Mouse (Mus musculus) activated CD4-positive, CD25-positive, alpha-beta regulatory T cell, adult 4 months (primary cell): ENCODE results near the gene Cox20. TPM values are rescaled to one million over a fixed set of nuclear protein-coding genes. Genes with fewer than 3 reads are reported as not detected.

ENCODE experiments used
- ATAC-seq: one replicate; pipeline ENCODE4 v1.8.0; 2017
- polyA plus RNA-seq, 2 experiments: library from polyadenylated mRNA; unstranded; fragments of 100-300 nt; shearing (Covaris generic); gene quantifications; one replicate each; pipeline ENCODE4 v1.2.1; 2017

The Cox20 gene
- polyA plus RNA-seq, 2 experiments from 2014 or later = 176 to 202 TPM

- ATAC-seq = no peak
Observed at GRCm38 (mm10) chr1:178357776-178358710, 39.1 kb downstream of the Cox20 start.

GRCm38 (mm10) chr1:178360264-178360663 lies 41.3 kb downstream of the Cox20 start:
- no peak for ATAC-seq

- ATAC-seq = no peak
Observed at GRCm38 (mm10) chr1:178360702-178361101, 41.8 kb downstream of the Cox20 start.

GRCm38 (mm10) chr1:178365171-178365570 lies 46.2 kb downstream of the Cox20 start:
- ATAC-seq = no peak

GRCm38 (mm10) chr1:178368121-178368520 lies 49.2 kb downstream of the Cox20 start:
- no peak for ATAC-seq

GRCm38 (mm10) chr1:178368548-178369271 lies 49.8 kb downstream of the Cox20 start:
- peak; percentile 93 for ATAC-seq

- peak; percentile 61 for ATAC-seq
Observed at GRCm38 (mm10) chr1:178369272-178369651, 50.3 kb downstream of the Cox20 start.

Other genes starting within 250 kb of the Cox20 start
- 1 to 10 TPM; 7.3 to 8.4 TPM for gene Desi2, start 131.7 kb upstream of the Cox20 start, polyA plus RNA-seq
- 100 to 1,000 TPM in 1 of 2 experiments, 10 to 100 TPM in 1; 91.3 to 137 TPM for gene Hnrnpu, start 18.7 kb downstream of the Cox20 start, polyA plus RNA-seq
- gene Efcab2, start 87.0 kb downstream of the Cox20 start, polyA plus RNA-seq = 1 to 10 TPM; 3.6 to 5.4 TPM
- gene Kif26b, start 210.0 kb downstream of the Cox20 start, polyA plus RNA-seq = not detected